Mouse (Mus musculus) adrenal gland, postnatal 0 days (tissue): ENCODE data around the gene Gm28539. TPM values are rescaled to one million over a fixed set of nuclear protein-coding genes. Genes with fewer than 3 reads are reported as not detected.

ENCODE experiments used
- polyA plus RNA-seq: library from polyadenylated mRNA; unstranded; fragments of >200 nt; fragmentation: Nextera tagmentation; extraction: Ambion mirVana; gene quantifications from 2 replicates; pipeline ENCODE4 v1.2.1, GENCODE M21; 2015

Gm28539 gene
- polyA plus RNA-seq: not detected in 2 replicates

DNA sequence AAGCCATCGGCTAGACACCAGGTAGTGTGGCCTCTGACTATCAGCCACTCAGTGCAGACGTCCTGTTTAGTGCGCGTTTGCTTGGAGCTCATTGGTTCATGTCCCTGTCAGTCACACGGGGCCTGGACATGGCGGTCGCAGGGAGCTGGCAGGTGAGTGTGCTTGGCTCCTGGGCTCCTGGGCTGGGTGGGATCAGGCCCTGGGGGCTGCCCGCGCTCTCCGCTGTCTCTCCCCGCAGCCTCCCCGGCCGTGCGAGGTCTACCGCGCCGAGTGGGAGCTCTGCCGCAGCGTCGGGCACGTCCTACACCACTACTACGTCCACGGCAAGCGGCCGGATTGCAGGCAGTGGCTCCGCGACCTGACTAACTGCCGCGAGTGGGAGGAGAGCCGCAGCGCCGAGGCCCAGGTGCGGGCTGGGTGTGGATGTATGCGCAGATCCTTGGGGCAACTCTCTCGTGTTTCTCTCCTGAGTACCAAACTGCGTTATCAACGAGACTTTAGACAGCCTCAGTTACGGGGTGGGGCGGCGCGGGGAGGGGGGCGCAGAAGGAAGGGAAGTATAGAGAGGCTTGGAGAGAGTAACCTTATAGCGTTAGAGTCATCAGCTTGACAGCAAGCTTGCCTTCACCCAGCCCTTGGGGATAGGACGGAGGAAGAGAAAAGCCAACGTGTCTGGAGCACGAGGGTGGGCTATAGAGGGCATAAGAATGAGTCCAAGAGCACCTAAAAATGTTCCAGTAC is at the start of gene Gm28539, which contains the start of gene 2510002D24Rik:
Gene Gm28539, plus strand, starts transcription at position 117 of the 741 bp plus-strand sequence.
Gene 2510002D24Rik, plus strand, starts transcription at position 111 of the 741 bp plus-strand sequence.

DNA sequence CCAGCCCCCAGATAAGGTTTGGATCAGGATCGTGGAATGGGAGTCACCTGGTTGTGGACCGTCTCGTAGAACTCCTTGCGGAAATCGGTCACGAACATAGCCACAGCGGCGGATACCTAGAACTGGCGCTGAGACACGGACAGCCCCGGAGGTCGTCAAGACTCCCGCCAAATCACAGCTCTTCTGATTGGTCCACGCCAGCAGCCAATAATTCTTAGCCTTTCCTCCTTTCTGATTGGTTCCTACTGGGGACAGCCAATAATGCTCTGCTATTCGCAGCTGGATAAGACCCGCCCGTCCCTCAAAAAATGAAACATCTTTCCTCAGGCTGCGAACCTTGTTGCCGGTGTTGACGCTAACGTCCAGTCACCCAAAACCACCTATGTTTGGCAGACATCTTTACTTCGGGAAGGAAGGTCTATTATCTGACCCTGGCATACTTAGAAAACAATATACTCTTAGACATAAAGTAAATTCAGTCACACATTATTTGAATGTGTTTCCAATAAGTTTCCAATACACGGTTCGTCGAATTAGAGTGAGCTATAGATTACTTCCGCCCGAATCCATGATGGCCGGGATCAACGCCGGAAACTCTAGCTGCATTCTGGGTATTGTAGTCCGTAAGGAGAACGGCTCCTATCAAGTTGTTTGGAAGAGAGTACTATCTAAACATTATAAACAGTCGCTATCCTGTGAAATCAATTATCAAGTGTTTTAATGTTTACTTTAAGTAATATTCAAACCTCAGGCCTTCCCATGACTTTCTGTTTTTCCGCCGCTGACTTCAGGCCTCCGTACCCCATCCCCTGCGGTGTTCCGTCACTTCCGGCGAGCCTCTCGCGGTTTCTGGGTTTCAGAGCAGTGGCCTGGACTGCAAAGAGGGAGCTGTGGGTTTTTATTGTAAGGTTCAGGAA is 24.7 kb upstream of the Gm28539 start, which contains the start of the genes Ufd1 and Cdc45:
Gene Ufd1, plus strand, starts transcription at position 312 of the 917 bp plus-strand sequence.
Gene Cdc45, minus strand, starts transcription at position 520 of the 917 bp plus-strand sequence.

DNA sequence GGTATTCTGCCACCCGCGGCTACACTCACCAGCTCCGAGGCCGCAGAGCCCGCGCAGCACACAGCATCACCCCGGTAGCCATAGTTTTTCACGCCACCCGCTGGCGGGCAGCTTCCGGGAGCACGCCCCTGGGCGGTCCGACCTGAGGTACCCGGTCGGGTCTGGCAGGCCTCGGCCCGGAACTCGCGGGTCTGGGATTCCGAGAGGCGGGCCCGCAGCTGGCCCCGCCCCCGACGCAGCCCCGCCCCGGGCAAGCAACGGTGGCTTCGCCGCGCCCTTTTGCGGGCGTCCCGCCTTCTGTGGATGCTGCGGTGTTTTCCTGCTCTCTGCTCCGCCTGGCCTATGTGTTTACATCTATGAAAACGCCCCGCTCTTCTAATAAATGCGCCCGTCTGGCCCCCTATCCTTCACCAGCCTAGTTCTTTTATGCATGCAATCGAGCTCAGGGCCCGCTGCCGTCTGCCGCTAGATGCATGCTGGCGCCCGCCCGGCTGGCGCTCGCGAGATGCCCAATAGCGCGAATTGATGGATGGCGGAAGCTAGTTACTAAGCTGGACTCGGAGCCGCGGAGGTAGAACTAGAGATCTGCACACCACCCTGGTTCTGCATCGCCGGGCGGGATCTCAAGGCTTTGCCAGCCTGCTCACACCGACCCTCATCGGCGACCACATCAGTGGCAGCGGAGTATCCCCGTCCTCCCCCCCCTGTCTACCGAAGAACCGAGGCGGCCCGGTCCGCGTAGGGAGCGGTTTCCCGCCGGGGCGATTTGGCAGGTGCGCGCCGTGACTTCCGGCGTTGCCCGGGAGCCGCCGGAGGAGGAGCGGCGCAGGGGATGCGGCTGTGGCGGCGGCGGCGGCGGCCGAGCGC is 40.3 kb downstream of the Gm28539 start, which contains the start of the genes Mrpl40 and Hira:
Gene Mrpl40, minus strand, starts transcription at position 421 of the 867 bp plus-strand sequence.
Gene Hira, plus strand, starts transcription at position 596 of the 867 bp plus-strand sequence.

Other genes with a start within 250 kb of the Gm28539 start
- 0.11 TPM in 1 of 2 replicates, not detected in the other for gene Tbx1, start 245.9 kb upstream of the Gm28539 start, polyA plus RNA-seq
- gene Gp1bb, start 214.2 kb upstream of the Gm28539 start, polyA plus RNA-seq: 2.4 and 5.6 TPM in 2 replicates
- gene Gm49601, start 210.2 kb upstream of the Gm28539 start, polyA plus RNA-seq: 1.7 and 2.3 TPM in 2 replicates
- 15.3 and 32.9 TPM in 2 replicates for gene Sept5, start 206.6 kb upstream of the Gm28539 start, polyA plus RNA-seq
- 33.1 and 57.5 TPM in 2 replicates for gene Cldn5, start 59.7 kb upstream of the Gm28539 start, polyA plus RNA-seq
- 82.4 and 111 TPM in 2 replicates for gene Ufd1, start 24.8 kb upstream of the Gm28539 start, polyA plus RNA-seq
- gene Cdc45, start 24.6 kb upstream of the Gm28539 start, polyA plus RNA-seq: 10.7 and 17.4 TPM in 2 replicates
- 32.3 and 35.4 TPM in 2 replicates for gene 2510002D24Rik, start within 50 bp of the Gm28539 start, polyA plus RNA-seq
- gene Mrpl40, start 40.3 kb downstream of the Gm28539 start, polyA plus RNA-seq: 95.5 and 104 TPM in 2 replicates
- gene Hira, start 40.5 kb downstream of the Gm28539 start, polyA plus RNA-seq: 4.4 and 6.9 TPM in 2 replicates